Mouse (Mus musculus): ENCODE data around the gene Spam1.

DNA sequence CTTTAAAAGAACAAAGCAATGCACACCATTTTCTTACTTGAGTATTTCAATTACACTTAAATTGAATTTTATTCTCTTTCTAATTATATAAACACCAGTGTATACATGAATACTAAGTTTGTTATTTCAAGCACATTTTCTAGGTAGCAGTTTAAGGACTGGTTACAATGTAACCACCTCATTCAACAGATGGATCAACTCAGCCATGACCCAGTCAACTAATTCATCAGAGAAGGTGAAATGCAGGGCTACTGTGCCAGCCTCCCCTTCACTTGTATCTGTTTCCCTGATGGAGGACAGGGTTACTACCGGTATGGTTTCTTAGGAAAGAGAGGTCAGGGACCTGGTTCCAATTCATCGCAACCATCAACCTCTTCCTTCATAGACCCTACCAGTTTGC, 24.7 kb upstream of the Spam1 start:
- no peak for TF ChIP-seq CHD1 (IDR thresholded peaks at IDR 0.05; ENCODE audit: low read depth, low read length)
- no peak for TF ChIP-seq CTCF (conservative IDR thresholded peaks at IDR 0.05 in 1 of 2, IDR thresholded peaks at IDR 0.05 in 1 of 2; ENCODE audit: low read depth in 2 of 2, low read length in 2 of 2)
- TF ChIP-seq RCOR1 (conservative IDR thresholded peaks at IDR 0.05; ENCODE audit: low read depth, low read length): no peak
- TF ChIP-seq MEF2A (IDR thresholded peaks at IDR 0.05; ENCODE audit: borderline replicate concordance, low read depth, low read length): no peak
- TF ChIP-seq CHD2 (IDR thresholded peaks at IDR 0.05; ENCODE audit: low read length): no peak
- TF ChIP-seq EP300 (IDR thresholded peaks at IDR 0.05; ENCODE audit: low read length): no peak
- no peak for TF ChIP-seq POLR2A (IDR thresholded peaks at IDR 0.05; ENCODE audit: low read depth, low read length)

Data from CH12.LX (cell line).